Mouse (Mus musculus): Measurements from ENCODE around the gene Zfp169. TPM values are rescaled to one million over a fixed set of nuclear protein-coding genes. Genes with fewer than 3 reads are reported as not detected.

Zfp169 gene
- total and polyA plus RNA-seq, 3 experiments: 3.6 to 6.5 TPM; not detected in 1

GRCm38 (mm10) chr13:48546330-48546917 lies 33.2 kb upstream of the Zfp169 start:
- peak overlapping the region; percentile 69 to 90 for H3K4me3 ChIP-seq (ENCODE audit: control insufficient read depth in 1 of 2, insufficient read depth in 1 of 2, low read depth in 2 of 2, low read length in 2 of 2)
- peak; percentile 99 for DNase-seq (ENCODE audit: low read depth, low spot score)
- peak; percentile 89 to 91 for TF ChIP-seq POLR2A (IDR thresholded peaks at IDR 0.05; ENCODE audit: control insufficient read depth in 1 of 2, insufficient read depth in 1 of 2, low read depth in 1 of 2, low read length in 2 of 2, poor library complexity in 1 of 2)
- no peak for TF ChIP-seq POLR2AphosphoS5 (IDR thresholded peaks at IDR 0.05; ENCODE audit: borderline replicate concordance, low read depth, low read length)
- peak; percentile 85 for TF ChIP-seq NELFE (IDR thresholded peaks at IDR 0.05; ENCODE audit: low read depth, low read length)
- TF ChIP-seq E2F4 (IDR thresholded peaks at IDR 0.05; ENCODE audit: borderline replicate concordance, low read depth, low read length): peak; percentile 19; the same call in 1 of the 2 replicates
- TF ChIP-seq SIN3A (IDR thresholded peaks at IDR 0.05; ENCODE audit: low read length): 0 out of 2 replicates have a peak, but pooled peaks have one; percentile 22
- TF ChIP-seq HCFC1 (IDR thresholded peaks at IDR 0.05; ENCODE audit: low read depth, low read length): peak; percentile 74
- TF ChIP-seq EP300 (IDR thresholded peaks at IDR 0.05; ENCODE audit: low read depth in 1 of 2, low read length in 2 of 2): no peak
- TF ChIP-seq MAX (IDR thresholded peaks at IDR 0.05; ENCODE audit: low read length): peak; percentile 99
- TF ChIP-seq ZMIZ1 (IDR thresholded peaks at IDR 0.05; ENCODE audit: low read depth, low read length): no peak; the same call in 1 of the 2 replicates
- peak; percentile 44; the same call in 1 of the 2 replicates for TF ChIP-seq ELF1 (IDR thresholded peaks at IDR 0.05; ENCODE audit: low read depth, low read length)
- TF ChIP-seq NRF1 (IDR thresholded peaks at IDR 0.05; ENCODE audit: insufficient read depth, low read depth, low read length, poor library complexity, severe bottlenecking): peak; percentile 48; the same call in 1 of the 2 replicates
- peak; percentile 41; the same call in 1 of the 2 replicates for TF ChIP-seq TBP (IDR thresholded peaks at IDR 0.05; ENCODE audit: low read depth, low read length)
- peak; percentile 92 for TF ChIP-seq POLR2AphosphoS2 (IDR thresholded peaks at IDR 0.05; ENCODE audit: low read length)
- TF ChIP-seq CTCF (IDR thresholded peaks at IDR 0.05 in 2 of 3, conservative IDR thresholded peaks at IDR 0.05 in 1 of 3; ENCODE audit: control insufficient read depth in 1 of 3, insufficient read depth in 1 of 3, low read depth in 2 of 3, low read length in 3 of 3, poor library complexity in 1 of 3, severe bottlenecking in 1 of 3): 0 out of 6 replicates have a peak, but pooled peaks of 1 of the 3 experiments have one; percentile 1
- TF ChIP-seq ZKSCAN1 (IDR thresholded peaks at IDR 0.05; ENCODE audit: low read depth, low read length): no peak
- TF ChIP-seq USF1 (IDR thresholded peaks at IDR 0.05; ENCODE audit: low read depth, low read length): peak; percentile 99
- peak; percentile 91 for TF ChIP-seq MXI1 (IDR thresholded peaks at IDR 0.05; ENCODE audit: low read depth, low read length)
- TF ChIP-seq MYC (IDR thresholded peaks at IDR 0.05; ENCODE audit: low read depth, low read length): peak; percentile 79
- TF ChIP-seq USF2 (IDR thresholded peaks at IDR 0.05; ENCODE audit: borderline replicate concordance in 1 of 2, insufficient read depth in 1 of 2, low read depth in 1 of 2, low read length in 2 of 2): peak; percentile 63 to 85; a peak in 3 of 4 replicates
- no peak for TF ChIP-seq RCOR1 (IDR thresholded peaks at IDR 0.05; ENCODE audit: low read depth, low read length)
- TF ChIP-seq CHD2 (IDR thresholded peaks at IDR 0.05; ENCODE audit: low read length): peak; percentile 68
- peak; percentile 79; the same call in 1 of the 2 replicates for TF ChIP-seq MAZ (IDR thresholded peaks at IDR 0.05; ENCODE audit: low read depth, low read length)
- TF ChIP-seq TCF12 (IDR thresholded peaks at IDR 0.05; ENCODE audit: low read depth, low read length): peak; percentile 63
- peaks cover 33% of the 10 kb centered on the region for H3K79me2 ChIP-seq (ENCODE audit: control insufficient read depth, insufficient read depth, low read length, poor library complexity)
- H3K4me1 ChIP-seq (ENCODE audit: control insufficient read depth in 1 of 2, insufficient read depth in 2 of 2, low read length in 2 of 2): peaks cover 17 to 40% of the 10 kb centered on the region in 2 experiments
- no peaks in the 10 kb centered on the region for H3K27me3 ChIP-seq (ENCODE audit: control insufficient read depth in 1 of 2, insufficient read depth in 2 of 2, low read length in 2 of 2)
- peak overlapping the region; percentile 96 for H3K27ac ChIP-seq (ENCODE audit: control insufficient read depth, low read depth, low read length)
- H3K36me3 ChIP-seq (ENCODE audit: control insufficient read depth in 1 of 2, insufficient read depth in 2 of 2, low read length in 2 of 2): peaks cover 0 to 50% of the 10 kb centered on the region in 2 experiments; a peak in 3 of 4 replicates
- H3K9ac ChIP-seq (ENCODE audit: control insufficient read depth, low read depth, low read length, poor library complexity, severe bottlenecking): peak overlapping the region; percentile 99
- no peaks in the 10 kb centered on the region for H3K9me3 ChIP-seq (replicated peaks; ENCODE audit: insufficient read depth, low read length)
